Mouse (Mus musculus) C2C12 (cell line): Measurements from ENCODE around the gene Dph1. TPM values are rescaled to one million over a fixed set of nuclear protein-coding genes. Genes with fewer than 3 reads are reported as not detected.

Source experiments
- H3K27me3 ChIP-seq: one replicate; pipeline ENCODE4 v1.6.1; 2011; ENCODE audit not compliant: control insufficient read depth, insufficient read depth, insufficient read length
- H3K36me3 ChIP-seq: one replicate; pipeline ENCODE4 v1.6.1; 2011; ENCODE audit not compliant: control insufficient read depth, insufficient read depth
- H3K4me3 ChIP-seq: one replicate; pipeline ENCODE4 v1.5.1; 2011; ENCODE audit warnings: mild to moderate bottlenecking, control low read depth; ENCODE audit not compliant: poor library complexity, insufficient read depth, severe bottlenecking
- H3K79me2 ChIP-seq: one replicate; pipeline ENCODE4 v1.6.1; 2011; ENCODE audit not compliant: control insufficient read depth, insufficient read depth
- H3K79me3 ChIP-seq: one replicate; pipeline ENCODE4 v1.6.1; 2011; ENCODE audit warnings: low read depth, control low read depth
- H3ac ChIP-seq: one replicate; pipeline ENCODE3; 2011; ENCODE audit warnings: low read depth; ENCODE audit not compliant: control insufficient read depth, insufficient read length
- CEBPB ChIP-seq: IDR thresholded peaks from one replicate; pipeline ENCODE4 v1.6.1; 2011; ENCODE audit warnings: low read depth, mild to moderate bottlenecking, control low read depth, moderate library complexity
- CTCF ChIP-seq: IDR thresholded peaks from one replicate; pipeline ENCODE4 v1.5.1; 2011; ENCODE audit not compliant: control insufficient read depth, insufficient read depth, insufficient read length
- FOSL1 ChIP-seq: IDR thresholded peaks from one replicate; pipeline ENCODE4 v1.8.0; 2011; ENCODE audit warnings: mild to moderate bottlenecking, low read length; ENCODE audit not compliant: poor library complexity, insufficient read depth, severe bottlenecking
- MAX ChIP-seq: IDR thresholded peaks from one replicate; pipeline ENCODE4 v1.6.1; 2011; ENCODE audit warnings: mild to moderate bottlenecking, control low read depth
- MYOD1 ChIP-seq: IDR thresholded peaks from one replicate; pipeline ENCODE4 v1.6.1; 2011; ENCODE audit warnings: low read depth; ENCODE audit not compliant: control insufficient read depth, insufficient read length
- MYOG ChIP-seq: IDR thresholded peaks from one replicate; pipeline ENCODE4 v1.6.1; 2011; ENCODE audit not compliant: control insufficient read depth, insufficient read length; ENCODE audit errors: extremely low read depth
- USF1 ChIP-seq: IDR thresholded peaks from one replicate; pipeline ENCODE4 v1.6.1; 2011; ENCODE audit warnings: low read depth, mild to moderate bottlenecking, control low read depth, moderate library complexity
- polyA plus RNA-seq: library from polyadenylated mRNA; unstranded; fragments of >200 nt; fragmentation: generic; extraction: Trizol; gene quantifications from one replicate; pipeline ENCODE4 v1.2.1, GENCODE M21; 2012; ENCODE audit warnings: missing spikeins

The Dph1 gene
- polyA plus RNA-seq, 1 experiment, result 19.6 TPM

- TF ChIP-seq USF1 (no peak), CTCF (no peak), CEBPB (no peak), MAX (no peak), MYOD1 (no peak), MYOG (no peak), FOSL1 (no peak)
- H3K36me3 ChIP-seq, result peaks cover 24% of the 10 kb centered on the region
- no peaks in the 10 kb centered on the region for H3K27me3 ChIP-seq
- H3ac ChIP-seq, result no peak overlapping the region
- no peaks in the 10 kb centered on the region for H3K79me3 ChIP-seq
- no peaks in the 10 kb centered on the region for H3K79me2 ChIP-seq
- H3K4me3 ChIP-seq, result no peak overlapping the region
Observed at GRCm38 (mm10) chr11:75141038-75141437, 50.0 kb downstream of the Dph1 start.

GRCm38 (mm10) chr11:75140431-75140830 lies 50.6 kb downstream of the Dph1 start:
- no peak overlapping the region for H3K4me3 ChIP-seq
- H3K79me3 ChIP-seq, result no peaks in the 10 kb centered on the region
- H3K36me3 ChIP-seq, result peaks cover 21% of the 10 kb centered on the region
- TF ChIP-seq USF1, result no peak
- no peak for TF ChIP-seq CEBPB
- no peak for TF ChIP-seq MYOG
- TF ChIP-seq FOSL1, result no peak
- no peak for TF ChIP-seq MAX
- TF ChIP-seq CTCF, result no peak
- no peak for TF ChIP-seq MYOD1
- H3ac ChIP-seq, result no peak overlapping the region
- no peaks in the 10 kb centered on the region for H3K27me3 ChIP-seq
- no peaks in the 10 kb centered on the region for H3K79me2 ChIP-seq

- H3K79me2 ChIP-seq, result no peaks in the 10 kb centered on the region
- TF ChIP-seq MAX, result no peak
- no peak for TF ChIP-seq CTCF
- TF ChIP-seq MYOG, result no peak
- no peak for TF ChIP-seq FOSL1
- no peak for TF ChIP-seq USF1
- peaks cover 17% of the 10 kb centered on the region for H3K36me3 ChIP-seq
- H3ac ChIP-seq, result no peak overlapping the region
- H3K27me3 ChIP-seq, result no peaks in the 10 kb centered on the region
- H3K79me3 ChIP-seq, result no peaks in the 10 kb centered on the region
- H3K4me3 ChIP-seq, result no peak overlapping the region
Observed at GRCm38 (mm10) chr11:75139122-75139963, 51.7 kb downstream of the Dph1 start.

GRCm38 (mm10) chr11:75136666-75137398 lies 54.2 kb downstream of the Dph1 start:
- H3K79me2 ChIP-seq, result no peaks in the 10 kb centered on the region
- H3K36me3 ChIP-seq, result peaks cover 6% of the 10 kb centered on the region
- H3K4me3 ChIP-seq, result no peak overlapping the region
- H3K79me3 ChIP-seq, result no peaks in the 10 kb centered on the region
- H3ac ChIP-seq, result no peak overlapping the region
- no peak for TF ChIP-seq USF1
- no peak for TF ChIP-seq MAX
- no peak for TF ChIP-seq CEBPB
- no peak for TF ChIP-seq FOSL1
- no peak for TF ChIP-seq MYOG
- no peak for TF ChIP-seq MYOD1
- TF ChIP-seq CTCF, result no peak
- no peaks in the 10 kb centered on the region for H3K27me3 ChIP-seq

GRCm38 (mm10) chr11:75135358-75135757 lies 55.7 kb downstream of the Dph1 start:
- H3K4me3 ChIP-seq, result no peak overlapping the region
- H3ac ChIP-seq, result no peak overlapping the region
- no peaks in the 10 kb centered on the region for H3K79me2 ChIP-seq
- TF ChIP-seq MYOD1 (no peak), MYOG (no peak), CEBPB (no peak)
- H3K27me3 ChIP-seq, result no peaks in the 10 kb centered on the region
- H3K79me3 ChIP-seq, result no peaks in the 10 kb centered on the region
- H3K36me3 ChIP-seq, result peaks cover 6% of the 10 kb centered on the region
